Mouse (Mus musculus): ENCODE measurements at regions not wholly inside any gene's neighbourhood (a gene's known extent, or its start where the extent isn't known, plus 50 kb on each side); places are given as distances from the start of the nearest gene placed in this dataset.

DNA sequence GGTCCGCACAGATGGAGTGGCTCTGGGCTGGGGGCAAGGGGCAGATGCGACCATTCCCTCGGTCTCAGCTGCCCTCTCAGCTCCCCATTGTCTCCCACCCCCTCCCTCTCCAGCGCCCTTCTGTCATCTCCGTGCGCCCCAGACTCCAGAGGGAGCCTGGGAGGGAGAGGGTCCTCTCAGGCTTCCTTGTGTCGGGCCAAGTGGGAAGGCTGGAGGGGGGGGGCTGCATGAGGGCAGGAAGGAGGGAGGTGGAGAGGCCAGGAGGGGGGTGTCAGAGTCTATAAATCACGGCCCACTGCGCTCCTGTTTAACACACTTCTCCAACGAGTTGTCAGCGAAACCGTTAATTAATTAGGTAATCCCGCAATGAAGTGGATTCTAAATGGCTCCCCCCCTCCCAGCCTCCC is 127.2 kb upstream of the Lhx5 start:
- TF ChIP-seq POLR2A (IDR thresholded peaks at IDR 0.05; ENCODE audit: borderline replicate concordance, extremely low read depth, insufficient read depth, insufficient read length, poor library complexity, severe bottlenecking) (no peak), CTCF (IDR thresholded peaks at IDR 0.05; ENCODE audit: borderline replicate concordance, extremely low read depth, insufficient read depth, insufficient read length) (no peak)
